16 mouse cellular contexts compared by ENCODE assay signal in genomic region chr13:47860316-47860715, GRCm38 (mm10).
DNase-seq lines count a peak whose midpoint lies in the region; ATAC-seq lines count a peak whose summit lies in the region.
"Had no signal": no experiment of that assay in that cellular context is flagged by ENCODE, and none has a peak within 500 bp of the region (broad histone marks: within the 10 kb centered on the region; RNA-seq: fewer than 3 reads in every experiment).

No protein-coding gene starts in this region.

- ATAC-seq in embryonic facial prominence, embryonic 11.5 days (replicated peaks; ENCODE audit: insufficient number of reproducible peaks, low FRiP score, low TSS enrichment, low read depth), result no peak
- no peak for ATAC-seq in kidney, embryonic 15.5 days (replicated peaks; ENCODE audit: low FRiP score)
- 0 out of 2 replicates have a peak, but pooled peaks have one; percentile 43 for ATAC-seq in midbrain, embryonic 13.5 days
- ATAC-seq in midbrain, embryonic 16.5 days, result no peak
- 0 out of 2 replicates have a peak, but pooled peaks have one; percentile 33 for ATAC-seq in embryonic facial prominence, embryonic 14.5 days (ENCODE audit: low read depth)

- no peak overlapping the region for H3K4me2 ChIP-seq in embryonic facial prominence, embryonic 11.5 days (ENCODE audit: low read depth, low read length)
- no peak overlapping the region for H3K4me2 ChIP-seq in kidney, embryonic 15.5 days
- no peak overlapping the region for H3K4me2 ChIP-seq in midbrain, embryonic 13.5 days (replicated peaks)
- no peak overlapping the region for H3K4me2 ChIP-seq in midbrain, embryonic 16.5 days (ENCODE audit: low read length)
- no peak overlapping the region for H3K4me2 ChIP-seq in embryonic facial prominence, embryonic 14.5 days (ENCODE audit: low read depth, low read length)
- H3K4me2 ChIP-seq: hindbrain, embryonic 15.5 days; limb, embryonic 13.5 days; liver, embryonic 15.5 days had no signal

- peaks cover under 1% of the 10 kb centered on the region; the same call in 1 of the 2 replicates for H3K4me1 ChIP-seq in embryonic facial prominence, embryonic 11.5 days (ENCODE audit: control insufficient read depth, insufficient read depth, low read length)
- peaks cover 19% of the 10 kb centered on the region for H3K4me1 ChIP-seq in embryonic facial prominence, embryonic 10.5 days
- peaks cover 14% of the 10 kb centered on the region for H3K4me1 ChIP-seq in kidney, embryonic 15.5 days
- H3K4me1 ChIP-seq in midbrain, embryonic 13.5 days (replicated peaks), result peaks cover 19% of the 10 kb centered on the region
- peaks cover 4% of the 10 kb centered on the region for H3K4me1 ChIP-seq in midbrain, embryonic 16.5 days (ENCODE audit: control insufficient read depth, insufficient read depth, low read length)
- peaks cover 8% of the 10 kb centered on the region for H3K4me1 ChIP-seq in embryonic facial prominence, embryonic 14.5 days (ENCODE audit: control insufficient read depth, insufficient read depth, low read length)
- H3K4me1 ChIP-seq: liver, embryonic 15.5 days had no signal

- no peaks in the 10 kb centered on the region for H3K9me3 ChIP-seq in embryonic facial prominence, embryonic 11.5 days (replicated peaks; ENCODE audit: control insufficient read depth, low read length)
- no peaks in the 10 kb centered on the region for H3K9me3 ChIP-seq in embryonic facial prominence, embryonic 10.5 days
- no peaks in the 10 kb centered on the region for H3K9me3 ChIP-seq in kidney, embryonic 15.5 days (replicated peaks)
- no peaks in the 10 kb centered on the region for H3K9me3 ChIP-seq in midbrain, embryonic 13.5 days
- H3K9me3 ChIP-seq in midbrain, embryonic 16.5 days (replicated peaks; ENCODE audit: control insufficient read depth, low read length, poor library complexity, severe bottlenecking), result no peaks in the 10 kb centered on the region
- H3K9me3 ChIP-seq in embryonic facial prominence, embryonic 14.5 days (ENCODE audit: control insufficient read depth, low read length), result no peaks in the 10 kb centered on the region
- H3K9me3 ChIP-seq: hindbrain, embryonic 15.5 days; limb, embryonic 13.5 days; liver, embryonic 15.5 days had no signal

- intact Hi-C loops in heart, postnatal 36 days (cut with DNase I), result no loop called here

- no peak overlapping the region for H3K4me3 ChIP-seq in embryonic facial prominence, embryonic 11.5 days (ENCODE audit: low read depth, low read length)
- H3K4me3 ChIP-seq in embryonic facial prominence, embryonic 10.5 days, result no peak overlapping the region
- H3K4me3 ChIP-seq in kidney, embryonic 15.5 days (replicated peaks), result no peak overlapping the region
- no peak overlapping the region for H3K4me3 ChIP-seq in midbrain, embryonic 13.5 days (replicated peaks)
- no peak overlapping the region for H3K4me3 ChIP-seq in midbrain, embryonic 16.5 days (ENCODE audit: low read depth, low read length)
- H3K4me3 ChIP-seq in embryonic facial prominence, embryonic 14.5 days (ENCODE audit: low read depth, low read length), result no peak overlapping the region
- H3K4me3 ChIP-seq: hindbrain, embryonic 15.5 days; limb, embryonic 13.5 days; liver, embryonic 15.5 days had no signal

- WGBS in embryonic facial prominence, embryonic 11.5 days, result 82% methylated on average over 8 of the region's 8 CpGs
- WGBS in embryonic facial prominence, embryonic 10.5 days, result 88% methylated on average over 8 of the region's 8 CpGs
- whole genome bisulfite sequencing in kidney, embryonic 15.5 days, result 53% methylated on average over 8 of the region's 8 CpGs
- WGBS in midbrain, embryonic 13.5 days, result 54% methylated on average over 8 of the region's 8 CpGs
- 60% methylated on average over 8 of the region's 8 CpGs for WGBS in midbrain, embryonic 16.5 days
- 62% methylated on average over 8 of the region's 8 CpGs for WGBS in embryonic facial prominence, embryonic 14.5 days

- H3K9ac ChIP-seq in embryonic facial prominence, embryonic 11.5 days (replicated peaks; ENCODE audit: low read length), result no peak overlapping the region
- no peak overlapping the region for H3K9ac ChIP-seq in kidney, embryonic 15.5 days
- H3K9ac ChIP-seq in midbrain, embryonic 13.5 days (replicated peaks), result no peak overlapping the region
- H3K9ac ChIP-seq in midbrain, embryonic 16.5 days (ENCODE audit: low read depth, low read length), result no peak overlapping the region
- H3K9ac ChIP-seq in embryonic facial prominence, embryonic 14.5 days (ENCODE audit: low read depth, low read length), result no peak overlapping the region
- H3K9ac ChIP-seq: hindbrain, embryonic 15.5 days; limb, embryonic 13.5 days; liver, embryonic 15.5 days had no signal

- no peaks in the 10 kb centered on the region for H3K27me3 ChIP-seq in embryonic facial prominence, embryonic 11.5 days (ENCODE audit: control insufficient read depth, insufficient read depth, low read length)
- H3K27me3 ChIP-seq in embryonic facial prominence, embryonic 10.5 days (replicated peaks; ENCODE audit: low read depth, poor library complexity, severe bottlenecking), result no peaks in the 10 kb centered on the region
- peaks cover 6% of the 10 kb centered on the region; the same call in 1 of the 2 replicates for H3K27me3 ChIP-seq in kidney, embryonic 15.5 days
- H3K27me3 ChIP-seq in midbrain, embryonic 13.5 days, result no peaks in the 10 kb centered on the region
- no peaks in the 10 kb centered on the region for H3K27me3 ChIP-seq in midbrain, embryonic 16.5 days (ENCODE audit: control insufficient read depth, insufficient read depth, low read depth, low read length)
- no peaks in the 10 kb centered on the region for H3K27me3 ChIP-seq in embryonic facial prominence, embryonic 14.5 days (replicated peaks; ENCODE audit: control insufficient read depth, insufficient read depth, low read length)
- H3K27me3 ChIP-seq: hindbrain, embryonic 15.5 days; limb, embryonic 13.5 days had no signal

- peak; percentile 17 for DNase-seq in embryonic facial prominence, embryonic 11.5 days (ENCODE audit: low spot score)
- no peak for DNase-seq in embryonic facial prominence, embryonic 10.5 days (ENCODE audit: low spot score)
- peak; percentile 16 for DNase-seq in kidney, adult 9 months
- DNase-seq in embryonic facial prominence, embryonic 14.5 days (ENCODE audit: low spot score), result peak; percentile 71
- no peak for DNase-seq in heart, postnatal 36 days
- DNase-seq: adrenal gland, adult 2 months; cerebellum, adult 11 months; cerebellum, postnatal 36 days; gastrocnemius, postnatal 25 days; thymus, postnatal 14 days had no signal

- H3K27ac ChIP-seq in embryonic facial prominence, embryonic 11.5 days (replicated peaks; ENCODE audit: low read depth, low read length), result no peak overlapping the region
- no peak overlapping the region for H3K27ac ChIP-seq in embryonic facial prominence, embryonic 10.5 days (replicated peaks)
- H3K27ac ChIP-seq in kidney, embryonic 15.5 days, result no peak overlapping the region
- H3K27ac ChIP-seq in midbrain, embryonic 13.5 days, result no peak overlapping the region
- H3K27ac ChIP-seq in midbrain, embryonic 16.5 days (ENCODE audit: low read length), result no peak overlapping the region
- H3K27ac ChIP-seq in embryonic facial prominence, embryonic 14.5 days (replicated peaks; ENCODE audit: low read depth, low read length), result no peak overlapping the region
- H3K27ac ChIP-seq: hindbrain, embryonic 15.5 days; limb, embryonic 13.5 days; liver, embryonic 15.5 days had no signal

- H3K36me3 ChIP-seq in embryonic facial prominence, embryonic 11.5 days (replicated peaks; ENCODE audit: control insufficient read depth, insufficient read depth, low read depth, low read length), result no peaks in the 10 kb centered on the region
- no peaks in the 10 kb centered on the region for H3K36me3 ChIP-seq in embryonic facial prominence, embryonic 10.5 days (replicated peaks)
- H3K36me3 ChIP-seq in kidney, embryonic 15.5 days, result no peaks in the 10 kb centered on the region
- no peaks in the 10 kb centered on the region for H3K36me3 ChIP-seq in midbrain, embryonic 13.5 days
- H3K36me3 ChIP-seq in midbrain, embryonic 16.5 days (ENCODE audit: control insufficient read depth, insufficient read depth, low read length), result no peaks in the 10 kb centered on the region
- H3K36me3 ChIP-seq in embryonic facial prominence, embryonic 14.5 days (ENCODE audit: control insufficient read depth, insufficient read depth, low read length), result no peaks in the 10 kb centered on the region
- H3K36me3 ChIP-seq: hindbrain, embryonic 15.5 days; limb, embryonic 13.5 days; liver, embryonic 15.5 days had no signal

Comparison
In these comparisons a context has a peak if more than half of its experiments do, and no peak if none do; other contexts are left out.
1. ATAC-seq: peak in midbrain, embryonic 13.5 days (single experiment) and embryonic facial prominence, embryonic 14.5 days (single experiment); none in embryonic facial prominence, embryonic 11.5 days (single experiment), kidney, embryonic 15.5 days (single experiment) and midbrain, embryonic 16.5 days (single experiment).
2. DNase-seq: peak in embryonic facial prominence, embryonic 11.5 days (single experiment), kidney, adult 9 months (single experiment) and embryonic facial prominence, embryonic 14.5 days (single experiment); none in embryonic facial prominence, embryonic 10.5 days (single experiment) and heart, postnatal 36 days (0 of 2).